Mouse (Mus musculus) liver, adult 2 months (tissue): ENCODE results near the gene Pcsk4.

Experiments used
- CTCF ChIP-seq: fragments of 200-500 bp; IDR thresholded peaks from 2 replicates; pipeline ENCODE4 v1.5.1; 2011; ENCODE audit warnings: low read depth, low read length, control low read depth
- POLR2A ChIP-seq: fragments of 200-500 bp; IDR thresholded peaks from 2 replicates; pipeline ENCODE4 v1.6.1; 2011; ENCODE audit warnings: low read length, control low read depth; ENCODE audit not compliant: insufficient read depth; ENCODE audit errors: extremely low read depth

GRCm38 (mm10) chr10:80299301-80299700 is 30.0 kb downstream of the Pcsk4 start:
- TF ChIP-seq POLR2A: no peak
- no peak for TF ChIP-seq CTCF
